Mouse (Mus musculus) cerebellum, adult 8-10 months (tissue): ENCODE data around the gene Crnkl1.

Experiments used
- DNase-seq: peaks from one replicate; pipeline ENCODE4 v3.0.0; 2022

Gene Crnkl1

GRCm38 (mm10) chr2:145934339-145935231, at the start of gene Crnkl1, which contains the start of gene Cfap61:
TSS of gene Crnkl1 (minus strand) at chr2:145935014.
TSS of gene Cfap61 (plus strand) at chr2:145934784.
- DNase-seq: peak; percentile 93

GRCm38 (mm10) chr2:145982317-145983045, 47.7 kb upstream of the Crnkl1 start:
- DNase-seq: no peak

- DNase-seq: no peak
Measured at GRCm38 (mm10) chr2:145981699-145982112, 46.9 kb upstream of the Crnkl1 start.

- no peak for DNase-seq
Measured at GRCm38 (mm10) chr2:145980881-145981280, 46.1 kb upstream of the Crnkl1 start.

- no peak for DNase-seq
Measured at GRCm38 (mm10) chr2:145979616-145980015, 44.8 kb upstream of the Crnkl1 start.

GRCm38 (mm10) chr2:145972571-145972970, 37.8 kb upstream of the Crnkl1 start:
- no peak for DNase-seq

- DNase-seq: peak; percentile 72
Measured at GRCm38 (mm10) chr2:145971237-145972010, 36.6 kb upstream of the Crnkl1 start.

- peak; percentile 78 for DNase-seq
Measured at GRCm38 (mm10) chr2:145970751-145971150, 35.9 kb upstream of the Crnkl1 start.

GRCm38 (mm10) chr2:145961861-145962260, 27.0 kb upstream of the Crnkl1 start:
- no peak for DNase-seq

GRCm38 (mm10) chr2:145958551-145958950, 23.7 kb upstream of the Crnkl1 start:
- DNase-seq: no peak

GRCm38 (mm10) chr2:145958097-145958496, 23.3 kb upstream of the Crnkl1 start:
- no peak for DNase-seq

- no peak for DNase-seq
Measured at GRCm38 (mm10) chr2:145957450-145957849, 22.6 kb upstream of the Crnkl1 start.

GRCm38 (mm10) chr2:145956318-145956717, 21.5 kb upstream of the Crnkl1 start:
- no peak for DNase-seq

- no peak for DNase-seq
Measured at GRCm38 (mm10) chr2:145955844-145956243, 21.0 kb upstream of the Crnkl1 start.

GRCm38 (mm10) chr2:145952726-145953125, 17.9 kb upstream of the Crnkl1 start:
- no peak for DNase-seq

- DNase-seq: no peak
Measured at GRCm38 (mm10) chr2:145950239-145950638, 15.4 kb upstream of the Crnkl1 start.

GRCm38 (mm10) chr2:145949475-145950068, 14.8 kb upstream of the Crnkl1 start:
- no peak for DNase-seq

- no peak for DNase-seq
Measured at GRCm38 (mm10) chr2:145948402-145948954, 13.7 kb upstream of the Crnkl1 start.

GRCm38 (mm10) chr2:145944286-145944685, 9.5 kb upstream of the Crnkl1 start:
- no peak for DNase-seq

GRCm38 (mm10) chr2:145941403-145941802, 6.6 kb upstream of the Crnkl1 start:
- DNase-seq: no peak

- DNase-seq: no peak
Measured at GRCm38 (mm10) chr2:145936975-145937374, 2.2 kb upstream of the Crnkl1 start.

GRCm38 (mm10) chr2:145920941-145921650, 13.7 kb downstream of the Crnkl1 start:
- DNase-seq: no peak
